Mouse (Mus musculus): ENCODE data around the gene Jagn1.
A peak's percentile ranks its signal among the peaks of the same experiment; 100 is the strongest.

Jagn1 gene

DNA sequence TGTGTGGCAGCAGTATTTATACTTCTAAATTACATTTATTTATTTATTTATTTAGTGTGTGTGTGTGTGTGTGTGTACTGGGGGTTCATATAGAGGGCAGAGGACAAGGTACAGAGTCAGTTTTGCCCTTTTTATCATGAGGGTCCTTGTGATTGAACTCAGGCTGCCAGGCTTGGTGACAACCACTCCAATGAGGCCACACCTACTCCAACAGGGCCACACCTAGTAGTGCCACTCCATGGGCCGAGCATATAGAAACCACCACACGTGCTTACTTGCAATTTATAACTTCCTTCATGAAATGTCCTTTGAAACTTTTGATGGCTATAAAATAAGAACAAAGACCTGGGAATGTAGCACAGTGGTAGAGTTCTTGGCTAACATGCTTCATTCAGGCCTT is 30.9 kb downstream of the Jagn1 start:
- no peak for ATAC-seq (ENCODE audit: low TSS enrichment)

DNA sequence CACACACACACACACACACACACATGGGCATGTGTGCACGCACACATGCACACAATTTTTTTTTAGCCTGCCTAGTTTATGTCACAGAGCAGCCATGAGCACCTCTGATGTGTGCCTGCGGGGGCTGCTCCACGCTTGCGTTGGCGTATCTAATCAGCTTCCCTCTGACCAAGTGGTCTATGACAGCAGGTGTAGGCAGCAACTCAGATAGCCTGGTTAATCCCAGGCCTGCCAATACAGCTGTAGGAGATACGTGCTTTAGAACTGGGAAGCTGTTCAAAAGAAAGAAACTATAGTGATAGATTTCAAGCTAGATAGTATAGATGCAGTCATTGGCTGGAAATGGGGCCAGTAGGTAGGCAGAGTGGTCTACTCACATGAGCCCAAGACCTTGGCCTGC is 31.3 kb downstream of the Jagn1 start:
- ATAC-seq (ENCODE audit: low TSS enrichment), result no peak

DNA sequence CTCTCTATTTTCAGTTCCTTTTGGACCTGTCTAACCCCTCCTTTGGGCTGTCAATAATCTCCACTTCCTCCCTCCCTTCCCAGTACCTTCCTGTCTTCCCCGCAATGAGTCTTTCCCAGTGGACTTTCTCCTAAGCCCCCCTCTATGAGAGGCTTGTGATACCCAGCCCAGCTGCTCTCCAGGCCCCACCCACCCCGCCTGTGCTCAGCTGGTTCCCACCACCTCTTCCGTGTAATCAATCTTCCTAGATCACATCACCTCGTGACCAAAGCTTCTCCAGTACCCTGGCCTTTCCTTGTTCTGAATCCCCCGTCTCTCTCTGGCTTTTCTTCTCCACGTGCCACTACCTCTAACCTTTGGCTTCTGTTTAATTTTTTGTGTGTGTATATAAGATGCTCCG is 35.0 kb downstream of the Jagn1 start:
- no peak for ATAC-seq (ENCODE audit: low TSS enrichment)

DNA sequence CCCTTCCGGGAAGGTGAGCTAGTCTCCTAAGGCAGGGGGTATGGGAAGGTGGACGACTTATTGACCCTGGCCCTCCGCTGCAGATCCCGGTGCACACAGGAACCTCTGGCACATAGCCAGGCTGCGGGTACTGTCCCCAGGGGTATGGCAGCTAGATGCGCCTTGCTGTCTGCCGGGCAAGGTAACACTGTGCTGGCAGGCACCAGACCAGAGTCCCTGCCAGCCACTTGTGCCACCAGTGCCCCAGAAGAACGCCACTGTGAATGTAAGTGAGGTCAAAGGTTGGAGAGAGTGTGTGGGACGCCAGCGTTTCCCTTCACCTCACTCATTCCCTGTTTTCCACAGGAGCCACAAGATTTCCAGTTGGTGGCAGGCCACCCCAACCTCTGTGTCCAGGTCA is 36.5 kb downstream of the Jagn1 start:
- ATAC-seq (ENCODE audit: low TSS enrichment), result no peak

DNA sequence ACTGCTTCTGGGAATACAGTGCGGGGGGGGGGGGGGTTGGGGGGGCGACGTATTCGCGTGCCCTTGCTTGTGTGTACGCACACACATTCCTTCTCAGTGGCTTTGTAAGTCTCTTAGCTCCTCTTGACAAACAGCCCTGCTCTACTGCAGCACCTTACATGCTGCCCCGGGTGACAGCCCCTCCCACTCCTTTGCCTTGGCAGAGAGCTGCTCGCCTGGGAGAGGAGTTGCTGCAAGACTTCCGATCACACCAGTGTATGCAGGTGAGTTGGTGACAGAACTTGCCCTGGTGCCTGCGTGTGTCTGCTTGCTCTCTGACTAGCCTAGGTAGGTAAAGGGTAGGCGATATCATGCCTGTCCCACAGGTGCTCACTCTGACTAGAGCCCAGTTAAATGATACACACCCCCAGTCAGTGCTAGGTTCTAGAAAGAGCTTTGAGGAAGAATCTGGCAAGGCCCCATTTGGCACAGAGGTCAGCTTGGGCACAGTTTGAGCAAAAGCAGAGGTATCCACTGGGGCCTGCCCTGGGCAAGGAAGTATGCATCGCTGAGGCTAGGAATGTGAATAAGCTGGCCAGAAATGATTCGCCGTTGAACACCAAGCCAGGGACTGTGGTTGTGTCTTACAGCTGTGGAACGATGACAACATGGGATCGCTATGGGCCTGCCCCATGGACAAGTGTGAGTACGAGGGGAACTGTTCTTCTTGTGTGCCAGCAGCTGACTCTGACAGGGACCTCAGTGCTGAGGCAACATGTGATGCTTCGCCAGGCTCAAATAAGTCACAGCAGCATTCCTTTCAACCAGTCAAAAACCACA is 38.4 kb downstream of the Jagn1 start:
- no peak for ATAC-seq (ENCODE audit: low TSS enrichment)

DNA sequence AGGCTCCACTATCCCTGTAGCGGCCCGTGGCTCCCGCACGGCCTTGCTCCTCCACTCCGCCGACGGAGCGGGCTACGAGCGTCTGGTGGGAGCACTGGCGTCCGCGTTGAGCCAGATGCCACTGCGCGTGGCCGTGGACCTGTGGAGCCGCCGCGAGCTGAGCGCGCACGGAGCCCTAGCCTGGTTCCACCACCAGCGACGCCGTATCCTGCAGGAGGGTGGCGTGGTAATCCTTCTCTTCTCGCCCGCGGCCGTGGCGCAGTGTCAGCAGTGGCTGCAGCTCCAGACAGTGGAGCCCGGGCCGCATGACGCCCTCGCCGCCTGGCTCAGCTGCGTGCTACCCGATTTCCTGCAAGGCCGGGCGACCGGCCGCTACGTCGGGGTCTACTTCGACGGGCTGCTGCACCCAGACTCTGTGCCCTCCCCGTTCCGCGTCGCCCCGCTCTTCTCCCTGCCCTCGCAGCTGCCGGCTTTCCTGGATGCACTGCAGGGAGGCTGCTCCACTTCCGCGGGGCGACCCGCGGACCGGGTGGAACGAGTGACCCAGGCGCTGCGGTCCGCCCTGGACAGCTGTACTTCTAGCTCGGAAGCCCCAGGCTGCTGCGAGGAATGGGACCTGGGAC is 40.2 kb downstream of the Jagn1 start:
- peak; percentile 35 for ATAC-seq (ENCODE audit: low TSS enrichment)

DNA sequence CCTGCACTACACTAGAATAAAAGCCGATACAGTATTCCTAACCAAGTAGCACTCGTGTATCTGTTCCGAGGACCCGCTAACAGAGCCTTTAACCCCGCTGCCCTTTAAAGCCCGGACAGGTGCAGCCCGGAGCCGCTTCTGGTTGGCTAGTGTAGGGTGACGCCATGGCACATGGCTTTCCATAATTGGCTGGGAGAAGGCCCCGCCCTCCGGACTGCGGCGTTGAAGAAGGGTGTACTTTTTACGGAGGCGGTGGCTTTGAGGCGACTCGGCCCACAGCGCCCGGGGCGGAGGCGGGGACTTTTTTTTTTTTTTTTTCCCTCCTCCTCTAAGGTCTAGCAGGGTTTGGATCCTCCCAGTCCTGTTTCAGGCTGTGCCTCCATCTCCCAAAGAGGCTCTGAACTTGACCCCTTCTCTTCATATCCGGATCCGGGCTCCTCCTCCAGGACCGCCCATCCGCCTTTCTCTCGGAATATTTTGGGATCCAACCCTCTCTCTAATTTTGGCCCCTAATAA is 40.8 kb downstream of the Jagn1 start, which contains the start of gene Creld1:
Gene Creld1 (plus strand): TSS at position 198 of the 516 bp plus-strand sequence.
- ATAC-seq (ENCODE audit: low TSS enrichment), result peak; percentile 82

DNA sequence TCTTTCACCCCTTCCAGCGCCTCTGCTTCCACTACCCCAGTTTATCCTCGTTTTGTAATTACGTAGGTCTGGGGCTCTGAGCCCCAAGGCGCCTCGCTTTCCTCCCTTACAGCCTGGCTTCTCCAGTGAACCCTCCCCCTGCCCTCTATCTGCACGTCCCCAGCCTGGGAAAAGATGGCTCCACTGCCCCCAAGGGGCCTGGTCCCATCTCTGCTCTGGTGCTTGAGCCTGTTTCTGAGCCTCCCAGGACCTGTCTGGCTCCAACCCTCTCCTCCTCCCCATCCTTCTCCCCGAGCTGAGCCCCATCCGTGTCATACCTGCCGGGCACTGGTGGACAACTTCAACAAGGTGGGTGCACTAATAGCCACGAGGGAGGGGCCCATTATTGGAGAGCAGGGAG is 41.4 kb downstream of the Jagn1 start:
- ATAC-seq (ENCODE audit: low TSS enrichment), result peak; percentile 28

DNA sequence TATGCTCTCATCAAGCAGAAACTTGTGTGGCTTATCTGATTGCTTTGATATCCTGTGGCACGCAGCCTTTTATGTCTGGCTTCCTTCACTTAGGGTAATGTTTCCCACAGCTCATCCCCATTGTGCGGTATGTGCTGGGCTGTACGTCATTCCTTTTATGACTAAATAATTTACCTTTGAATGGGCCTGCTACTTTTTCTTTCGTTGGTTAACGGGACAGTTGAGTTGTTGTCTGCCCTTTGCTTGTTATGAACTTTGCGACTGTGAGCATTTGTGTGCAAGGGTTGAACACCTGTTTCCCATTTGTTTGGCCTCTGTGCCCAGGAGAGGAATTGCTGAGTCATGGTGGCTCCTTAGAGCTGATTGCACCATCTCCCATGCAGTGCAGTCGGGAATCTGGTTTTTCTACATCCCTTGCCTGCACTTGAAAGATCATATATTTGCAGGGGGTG is 44.8 kb downstream of the Jagn1 start:
- ATAC-seq (ENCODE audit: low TSS enrichment), result no peak

DNA sequence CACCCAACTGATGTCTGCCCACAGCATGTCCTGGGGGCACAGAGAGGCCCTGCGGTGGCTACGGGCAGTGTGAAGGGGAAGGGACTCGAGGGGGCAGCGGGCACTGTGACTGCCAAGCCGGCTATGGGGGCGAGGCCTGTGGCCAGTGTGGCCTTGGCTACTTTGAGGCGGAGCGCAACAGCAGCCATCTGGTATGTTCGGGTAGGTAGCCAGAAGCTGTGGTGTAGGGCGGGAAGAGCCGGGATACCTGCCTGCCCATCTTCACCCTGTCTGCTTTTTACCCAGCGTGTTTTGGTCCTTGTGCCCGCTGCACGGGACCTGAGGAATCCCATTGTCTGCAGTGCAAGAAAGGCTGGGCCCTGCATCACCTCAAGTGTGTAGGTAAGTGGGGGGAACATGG is 47.0 kb downstream of the Jagn1 start:
- ATAC-seq (ENCODE audit: low TSS enrichment), result no peak

DNA sequence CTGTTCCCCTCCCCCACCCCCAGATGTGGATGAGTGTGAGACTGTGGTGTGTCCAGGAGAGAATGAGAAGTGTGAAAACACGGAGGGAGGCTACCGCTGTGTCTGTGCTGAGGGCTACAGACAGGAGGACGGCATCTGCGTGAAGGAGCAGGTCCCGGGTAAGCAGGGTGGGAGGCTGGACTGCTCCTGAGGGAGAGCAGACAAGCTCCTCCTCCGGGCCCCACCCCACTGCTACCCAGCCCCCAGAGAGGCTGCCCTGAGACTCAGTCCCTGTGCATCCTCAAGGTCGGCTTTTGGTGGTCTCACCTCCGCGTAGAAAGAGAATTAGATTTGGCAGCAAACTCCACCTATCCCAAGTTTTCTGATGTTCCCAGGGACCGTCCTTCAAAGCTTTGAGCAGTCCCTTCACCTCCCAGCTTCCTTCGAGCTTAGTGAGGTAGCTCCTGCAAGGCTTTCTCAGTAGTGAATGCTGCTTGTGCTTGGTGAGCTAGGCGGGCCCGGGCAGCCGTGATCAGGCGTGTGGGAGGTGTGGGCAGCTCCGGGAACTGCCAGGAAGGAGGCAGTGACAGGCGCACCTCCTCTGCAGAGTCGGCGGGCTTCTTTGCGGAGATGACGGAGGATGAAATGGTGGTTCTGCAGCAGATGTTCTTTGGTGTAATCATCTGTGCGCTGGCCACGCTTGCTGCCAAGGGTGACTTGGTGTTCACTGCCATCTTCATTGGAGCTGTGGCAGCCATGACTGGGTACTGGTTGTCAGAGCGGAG is 49.9 kb downstream of the Jagn1 start:
- peak; percentile 60 for ATAC-seq (ENCODE audit: low TSS enrichment)

DNA sequence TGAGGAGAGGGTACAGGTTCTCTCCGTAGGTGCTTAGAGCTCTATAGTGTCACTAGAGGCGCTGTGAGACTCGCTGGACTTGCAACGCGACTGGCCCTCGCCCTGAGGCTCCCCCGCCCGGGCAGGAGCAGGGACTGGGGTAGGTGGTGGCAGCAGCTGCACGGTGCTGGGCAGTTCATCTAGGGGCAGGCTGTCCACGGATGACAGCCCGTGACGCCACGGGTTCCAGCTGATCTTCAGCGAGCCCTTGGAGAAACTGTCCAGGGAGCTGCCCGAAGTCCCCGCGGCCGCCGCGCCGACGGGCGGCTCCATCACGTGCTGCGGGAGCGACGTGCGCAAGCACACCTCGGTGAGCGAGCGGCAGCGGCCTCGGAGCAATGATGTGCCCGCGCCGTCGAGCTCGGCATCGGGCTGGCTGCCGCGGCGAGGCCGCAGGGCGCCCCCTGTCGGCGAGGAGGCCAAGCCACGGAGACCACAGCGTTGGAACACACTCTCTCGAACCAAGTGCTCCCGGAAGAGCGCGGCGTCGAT is 52.0 kb downstream of the Jagn1 start:
- ATAC-seq (ENCODE audit: low TSS enrichment), result peak; percentile 53

DNA sequence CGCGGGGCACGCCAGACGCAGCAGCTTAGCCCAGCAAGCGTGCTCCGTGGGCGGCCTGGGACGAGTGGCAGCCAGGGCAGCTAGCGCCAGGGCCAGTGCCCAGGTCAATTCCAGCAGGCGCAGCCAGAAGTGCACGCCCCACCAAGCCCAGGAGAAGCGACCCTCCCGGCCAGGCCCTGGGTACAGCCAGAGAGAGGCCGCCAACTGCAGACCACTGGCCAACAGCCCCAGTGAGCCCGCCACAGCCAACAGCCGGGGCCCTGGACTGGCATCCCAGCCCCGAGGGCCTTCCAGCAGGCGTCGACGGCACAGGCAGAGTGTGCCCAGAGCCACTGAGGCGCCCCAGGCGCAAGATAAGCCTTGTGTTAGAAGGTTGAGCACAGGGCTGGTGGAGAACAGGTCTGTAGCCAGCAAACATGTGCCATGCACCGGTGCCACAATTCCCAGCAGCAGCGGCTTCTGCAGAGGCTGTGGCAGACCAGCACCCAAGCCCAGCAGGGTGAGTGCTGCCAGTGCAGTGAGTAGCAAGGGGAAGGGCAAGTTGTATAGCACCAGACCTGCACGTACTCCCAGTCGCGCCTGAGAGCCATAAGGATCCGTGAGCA is 52.8 kb downstream of the Jagn1 start:
- ATAC-seq (ENCODE audit: low TSS enrichment), result no peak

All from frontal cortex, adult (tissue).